In the genomic region with DNA sequence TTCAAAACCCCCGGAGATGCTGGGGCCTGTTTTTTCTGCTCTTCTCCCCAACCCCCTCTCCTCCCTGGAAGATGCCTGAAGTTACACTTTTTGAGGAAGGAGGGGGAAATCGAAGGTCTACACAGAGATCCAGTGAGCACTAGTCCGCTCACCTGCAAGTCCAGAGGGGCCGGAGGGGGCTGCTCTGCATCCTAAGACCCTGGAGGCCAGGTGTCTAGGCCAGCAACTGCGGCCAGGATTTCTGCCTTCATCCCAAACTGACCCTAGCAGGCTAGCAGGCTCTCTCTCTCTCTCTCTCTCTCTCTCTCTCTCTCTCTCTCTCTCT, we compare ENCODE assay signal across 8 mouse cellular contexts. TPM values are rescaled to one million over a fixed set of nuclear protein-coding genes. Genes with fewer than 3 reads are reported as not detected.
DNase-seq lines count a peak whose midpoint lies in the region; ATAC-seq lines count a peak whose summit lies in the region.

No protein-coding gene starts in this region.

- H3K27ac ChIP-seq in limb, embryonic 11.5 days (replicated peaks; ENCODE audit: low read depth, low read length): no peak overlapping the region
- H3K27ac ChIP-seq in stomach, embryonic 14.5 days (ENCODE audit: low read length): 0 out of 2 replicates have a peak overlapping the region, but pooled peaks have one; percentile 74

- no peak for ATAC-seq in limb, embryonic 11.5 days (ENCODE audit: insufficient number of reproducible peaks, low FRiP score, low TSS enrichment, low read depth)
- no peak for ATAC-seq in stomach, embryonic 14.5 days (ENCODE audit: insufficient number of reproducible peaks, insufficient read depth, low FRiP score, low read depth)
- no peak for ATAC-seq in megakaryocyte progenitor cell, adult 5-6 weeks (replicated peaks; ENCODE audit: poor library complexity)

- H3K9ac ChIP-seq in limb, embryonic 11.5 days (ENCODE audit: low read length): peak overlapping the region; percentile 81
- H3K9ac ChIP-seq in stomach, embryonic 14.5 days (replicated peaks; ENCODE audit: low read depth, low read length): peak overlapping the region; percentile 67

- 3% methylated on average over 5 of the region's 5 CpGs for WGBS in limb, embryonic 11.5 days
- 6% methylated on average over 5 of the region's 5 CpGs for WGBS in stomach, embryonic 14.5 days

- DNase-seq in embryo, embryonic 10.5 days (ENCODE audit: low spot score): peak; percentile 63
- no peak for DNase-seq in embryo, embryonic 10 days (ENCODE audit: low spot score)
- DNase-seq in retina, embryonic 14.5 days (ENCODE audit: low spot score): peak; percentile 42
- DNase-seq in retina, postnatal 1 day: no peak
- DNase-seq in limb, embryonic 11.5 days (ENCODE audit: low spot score): no peak
- DNase-seq in left cerebral cortex, postnatal 10 days (ENCODE audit: extremely low spot score in 1 of 2, low spot score in 2 of 2): no peak

- no peaks in the 10 kb centered on the region for H3K36me3 ChIP-seq in limb, embryonic 11.5 days (ENCODE audit: control insufficient read depth, insufficient read depth, low read length)
- no peaks in the 10 kb centered on the region; the same call in 1 of the 2 replicates for H3K36me3 ChIP-seq in stomach, embryonic 14.5 days (ENCODE audit: control insufficient read depth, insufficient read depth, low read length)

- intact Hi-C loops in left cerebral cortex, postnatal 10 days (cut with DNase I): loop anchor here (2.0 to 5.0 kb wide), 3 partner anchors 37 to 347 kb away; no protein-coding TSS in a partner anchor

- H3K4me1 ChIP-seq in limb, embryonic 11.5 days (ENCODE audit: control insufficient read depth, insufficient read depth, low read length): peaks cover 10% of the 10 kb centered on the region
- H3K4me1 ChIP-seq in stomach, embryonic 14.5 days (ENCODE audit: control insufficient read depth, insufficient read depth, low read length): peaks cover 14% of the 10 kb centered on the region; the same call in 1 of the 2 replicates

- H3K27me3 ChIP-seq in limb, embryonic 11.5 days (ENCODE audit: control insufficient read depth, insufficient read depth, low read length): no peaks in the 10 kb centered on the region
- no peaks in the 10 kb centered on the region for H3K27me3 ChIP-seq in stomach, embryonic 14.5 days (ENCODE audit: control insufficient read depth, insufficient read depth, low read length)

- peak overlapping the region; percentile 74 for H3K4me3 ChIP-seq in limb, embryonic 11.5 days (ENCODE audit: low read depth, low read length)
- H3K4me3 ChIP-seq in stomach, embryonic 14.5 days (ENCODE audit: low read depth, low read length): peak overlapping the region; percentile 72

- no peaks in the 10 kb centered on the region for H3K9me3 ChIP-seq in limb, embryonic 11.5 days (ENCODE audit: control insufficient read depth, low read length)
- no peaks in the 10 kb centered on the region for H3K9me3 ChIP-seq in stomach, embryonic 14.5 days (ENCODE audit: control insufficient read depth, low read depth, low read length)

- peak overlapping the region; percentile 93 for H3K4me2 ChIP-seq in limb, embryonic 11.5 days (ENCODE audit: low read depth, severe bottlenecking)
- peak overlapping the region; percentile 94 for H3K4me2 ChIP-seq in stomach, embryonic 14.5 days (replicated peaks; ENCODE audit: low read depth, low read length)

RNA-seq across cellular contexts. Expression of a gene that starts 0.8 kb away (rescaled TPM):
- 14.9 TPM in 2 replicates for polyA plus RNA-seq in limb, embryonic 11.5 days (2014; fragmentation: Nextera tagmentation; extraction: Ambion mirVana)
- polyA plus RNA-seq in stomach, embryonic 14.5 days (2014; fragmentation: Nextera tagmentation; extraction: Ambion mirVana): 21.4 and 23.8 TPM in 2 replicates
- total RNA-seq in megakaryocyte progenitor cell, adult 5-6 weeks (2015): 27.6 and 35.9 TPM in 2 replicates
- 5.5 and 7.4 TPM in 2 replicates for total RNA-seq in megakaryocyte progenitor cell, adult 5-6 weeks (2017)
- 10 to 100 TPM; 28.4 to 34.0 TPM for total RNA-seq in left cerebral cortex, postnatal 10 days (2021)

Comparison
In these comparisons a context has a peak if more than half of its experiments do, and no peak if none do; other contexts are left out.
1. DNase-seq: peak in embryo, embryonic 10.5 days (single experiment) and retina, embryonic 14.5 days (single experiment); none in embryo, embryonic 10 days (single experiment), retina, postnatal 1 day (single experiment), limb, embryonic 11.5 days (single experiment) and left cerebral cortex, postnatal 10 days (0 of 2).